Mouse (Mus musculus) lung, postnatal 0 days (tissue): ENCODE data around the gene Ltbp4.

Experiments used
- CTCF ChIP-seq: IDR thresholded peaks from 2 replicates; pipeline ENCODE4 v1.5.1; 2016; ENCODE audit warnings: antibody characterized with exemption, mild to moderate bottlenecking
- EP300 ChIP-seq: IDR thresholded peaks from 2 replicates; pipeline ENCODE4 v1.6.1; 2016; ENCODE audit warnings: antibody characterized with exemption, mild to moderate bottlenecking, control low read depth

DNA sequence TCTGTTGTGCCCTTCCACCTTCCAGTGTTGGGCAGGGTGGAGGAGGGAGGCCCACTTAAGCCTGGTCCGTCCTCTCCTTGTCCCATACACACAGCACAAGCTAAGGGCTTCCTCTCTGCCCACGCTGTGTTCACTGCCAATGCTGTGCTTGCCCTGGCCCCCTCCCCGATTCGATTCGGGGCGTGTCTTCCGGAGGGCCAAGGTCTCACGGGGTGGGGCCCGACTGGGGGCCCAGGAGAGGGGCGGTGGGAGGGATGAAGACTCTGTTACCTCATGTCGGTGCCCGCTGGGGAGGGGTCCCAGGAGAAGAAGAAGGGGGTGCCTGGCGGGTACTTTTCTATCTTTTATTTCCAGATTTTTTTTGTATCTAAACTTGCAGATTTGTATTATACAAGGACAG, 55.8 kb downstream of the Ltbp4 start:
- TF ChIP-seq CTCF (no peak), EP300 (no peak)
